Mouse (Mus musculus) heart, adult 2 months (tissue): ENCODE results near the gene Sp3. TPM values are rescaled to one million over a fixed set of nuclear protein-coding genes. Genes with fewer than 3 reads are reported as not detected.
"Not testable (repeated sequence)": the region's sequence is repeated elsewhere in the genome, so short reads cannot be mapped to it uniquely, and the experiment has no call there.

Source experiments
- DNase-seq, 2 experiments: peaks; one replicate each; pipeline ENCODE4 v3.0.0; 2021
- H3K27ac ChIP-seq: fragments of 200-600 bp; 2 replicates; pipeline ENCODE4 v1.8.1; 2022
- H3K27me3 ChIP-seq: fragments of 200-500 bp; 2 replicates; pipeline ENCODE4 v1.6.1; 2012; ENCODE audit warnings: mild to moderate bottlenecking, low read length, inconsistent platforms, mixed read lengths; ENCODE audit not compliant: control insufficient read depth, insufficient read depth
- H3K36me3 ChIP-seq: fragments of 200-500 bp; 2 replicates; pipeline ENCODE4 v1.6.1; 2012; ENCODE audit warnings: low read length, inconsistent platforms; ENCODE audit not compliant: control insufficient read depth, insufficient read depth
- H3K4me1 ChIP-seq: fragments of 200-500 bp; 2 replicates; pipeline ENCODE4 v1.6.1; 2011; ENCODE audit warnings: low read length; ENCODE audit not compliant: control insufficient read depth, insufficient read depth
- H3K4me3 ChIP-seq: fragments of 200-600 bp; 2 replicates; pipeline ENCODE4 v1.8.1; 2022
- H3K79me2 ChIP-seq: fragments of 200-500 bp; replicated peaks from 2 replicates; pipeline ENCODE4 v1.6.1; 2012; ENCODE audit warnings: mild to moderate bottlenecking, inconsistent platforms, low read length, moderate library complexity, mixed read lengths; ENCODE audit not compliant: control insufficient read depth, insufficient read depth
- H3K9ac ChIP-seq: fragments of 200-500 bp; 2 replicates; pipeline ENCODE4 v1.6.1; 2012; ENCODE audit warnings: low read depth, mild to moderate bottlenecking, control low read depth, inconsistent platforms, low read length, mixed read lengths
- CTCF ChIP-seq: fragments of 200-600 bp; IDR thresholded peaks from 2 replicates; pipeline ENCODE4 v1.8.1; 2022; ENCODE audit warnings: antibody characterized with exemption, mild to moderate bottlenecking, moderate library complexity
- EP300 ChIP-seq: fragments of 200-500 bp; IDR thresholded peaks from 2 replicates; pipeline ENCODE4 v1.6.1; 2011; ENCODE audit warnings: low read depth, low read length, control low read depth; ENCODE audit not compliant: insufficient read depth
- POLR2A ChIP-seq: fragments of 200-500 bp; IDR thresholded peaks from 2 replicates; pipeline ENCODE4 v1.6.1; 2011; ENCODE audit warnings: mild to moderate bottlenecking, low read depth, low read length, control low read depth; ENCODE audit not compliant: insufficient read depth
- WGBS: fragments of 180-500 bp; shearing (Covaris S2); methylation state at CpG from one replicate; pipeline ENCODE4 v1.1.7; 2018; 5-methylcytosine and 5-hydroxymethylcytosine counted together
- intact Hi-C: fragments of 180-260 bp; cut with DNase I; formaldehyde crosslinking; loops from one replicate; pipeline ENCODE4 v1.15.1; 2025
- polyA plus RNA-seq: library from polyadenylated mRNA; depleted of rRNA; stranded (reverse); fragments of >200 nt; gene quantifications from 2 replicates; pipeline ENCODE4 v1.2.3, GENCODE M21; 2012
- total RNA-seq, 2 experiments: library from RNA; stranded (reverse); gene quantifications; 2 replicates each; pipeline ENCODE4 v1.2.3; 2021

Sp3 gene
- total and polyA plus RNA-seq, 3 experiments = 11.1 to 33.6 (median 29.6) TPM

DNA sequence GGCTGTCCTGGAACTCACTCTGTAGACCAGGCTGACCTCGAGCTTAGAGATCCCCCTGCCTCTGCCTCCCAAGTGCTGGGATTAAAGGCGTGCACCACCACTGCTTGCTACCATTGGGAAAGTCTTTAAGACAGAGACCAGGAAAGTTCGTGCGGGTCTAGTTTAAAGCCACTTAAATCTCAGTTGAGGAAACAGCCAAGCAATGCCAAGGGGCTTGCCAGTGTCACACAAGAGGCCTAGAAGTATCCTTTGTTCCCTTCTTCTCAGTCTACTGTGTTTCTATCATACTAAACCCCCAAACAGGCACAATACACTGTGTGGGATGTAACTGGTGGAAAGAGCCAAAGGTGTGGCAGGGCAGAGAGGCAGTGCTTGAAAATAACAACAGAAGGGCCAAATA is 17.3 kb upstream of the Sp3 start:
- Histone ChIP-seq H3K27ac (no peak overlapping the region), H3K36me3 (peaks cover 2% of the 10 kb centered on the region; the same call in 1 of the 2 replicates), H3K4me3 (no peak overlapping the region), H3K4me1 (peaks cover 13% of the 10 kb centered on the region), H3K9ac (no peak overlapping the region), H3K27me3 (no peaks in the 10 kb centered on the region), H3K79me2 (no peaks in the 10 kb centered on the region)
- intact Hi-C loops = no loop called here
- no peak for TF ChIP-seq EP300
- no peak for TF ChIP-seq CTCF
- TF ChIP-seq POLR2A = no peak
- no peak for DNase-seq
- WGBS = 92% methylated on average over 4 of the region's 4 CpGs

DNA sequence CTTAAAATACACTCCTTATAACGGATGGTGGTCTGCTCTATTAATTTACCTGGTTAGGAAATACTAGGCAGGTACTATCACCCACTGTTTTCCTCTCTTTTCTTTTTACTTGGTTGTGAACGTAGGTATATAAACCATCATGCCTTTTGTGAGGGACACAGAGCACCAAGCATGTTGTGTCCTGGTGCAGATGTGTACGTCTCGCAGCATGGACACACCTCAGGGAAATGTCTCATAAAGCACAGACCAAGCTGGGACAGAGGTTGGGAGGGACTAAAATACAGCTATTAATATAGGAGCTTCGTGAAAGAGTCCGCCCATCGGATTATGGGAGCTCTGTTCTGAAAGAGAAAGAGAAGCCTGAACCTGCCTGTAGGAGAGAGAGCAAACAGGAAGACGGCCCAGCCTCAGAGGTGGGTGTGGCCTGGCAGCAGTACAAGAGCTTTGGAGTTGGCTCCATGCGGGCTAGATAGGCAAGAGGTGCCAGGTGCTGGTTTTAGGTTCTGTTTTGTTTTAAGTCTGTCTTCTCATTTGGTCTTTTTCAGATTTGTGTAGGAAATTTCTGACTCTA is 16.6 kb upstream of the Sp3 start:
- intact Hi-C loops = no loop called here
- DNase-seq = peak; percentile 75 to 80
- Histone ChIP-seq H3K36me3 (no peaks in the 10 kb centered on the region), H3K27ac (peak overlapping the region; percentile 77), H3K9ac (no peak overlapping the region), H3K4me1 (peaks cover 13% of the 10 kb centered on the region), H3K4me3 (no peak overlapping the region), H3K79me2 (no peaks in the 10 kb centered on the region), H3K27me3 (no peaks in the 10 kb centered on the region)
- no peak for TF ChIP-seq EP300
- peak; percentile 12; the same call in 1 of the 2 replicates for TF ChIP-seq CTCF
- WGBS = 20% methylated on average over 9 of the region's 9 CpGs

DNA sequence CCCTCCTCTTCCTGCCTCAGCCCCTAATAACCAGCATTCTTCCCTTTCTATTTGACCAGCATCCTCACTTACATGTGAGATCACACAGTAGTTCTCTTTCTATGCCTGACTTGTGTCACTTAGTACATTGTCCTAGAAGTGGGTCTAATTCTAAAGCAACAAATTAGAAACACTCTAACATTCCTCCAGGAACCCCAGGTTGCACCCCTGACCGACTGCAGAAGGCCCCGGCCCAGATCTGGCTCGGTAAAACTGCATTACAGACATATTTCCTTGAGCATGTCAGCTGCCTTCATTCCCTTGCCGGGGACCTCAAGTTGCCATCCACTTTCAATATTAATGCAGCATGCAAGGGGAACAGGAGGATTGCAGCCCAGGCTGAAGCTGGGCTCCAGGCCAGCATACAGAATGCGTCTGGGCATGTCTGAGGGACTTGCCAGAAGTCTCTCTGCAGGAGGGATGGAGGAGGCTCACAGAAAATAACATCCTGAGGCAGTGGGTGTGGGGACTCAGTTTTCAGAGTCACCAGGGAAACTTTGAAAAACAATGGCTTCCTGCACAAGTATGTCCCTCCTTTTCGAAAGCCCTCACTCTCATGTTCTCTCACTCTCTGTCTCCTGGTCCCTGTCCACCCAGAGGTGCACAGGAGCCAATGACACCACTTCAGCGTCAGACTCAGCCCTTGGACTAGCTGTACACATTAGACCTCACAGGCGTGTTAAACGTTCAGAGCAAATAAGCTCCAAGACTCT is 15.3 kb upstream of the Sp3 start:
- no peak overlapping the region for H3K4me3 ChIP-seq
- intact Hi-C loops = no loop called here
- no peak overlapping the region for H3K9ac ChIP-seq

DNA sequence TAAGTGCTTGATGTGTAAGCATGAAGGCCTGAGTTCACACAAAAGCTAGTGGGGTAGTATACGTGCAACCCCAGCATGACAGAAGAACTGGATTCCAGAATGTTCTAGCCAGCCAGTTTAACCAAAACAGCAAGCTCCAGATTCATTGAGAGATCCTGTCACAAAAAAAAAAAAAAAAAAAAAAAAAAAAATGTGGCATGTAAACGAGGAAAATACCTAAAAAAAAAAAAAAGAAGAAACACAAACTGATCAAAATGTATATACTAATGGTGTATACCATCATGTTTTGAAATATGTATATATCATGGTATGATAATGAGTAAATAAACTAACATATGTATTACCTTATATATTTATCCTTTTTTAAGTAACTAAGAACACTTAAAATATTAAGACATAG is 13.9 kb upstream of the Sp3 start:
- peaks cover 13% of the 10 kb centered on the region for H3K4me1 ChIP-seq
- H3K27ac ChIP-seq = no peak overlapping the region
- DNase-seq = no peak
- no peaks in the 10 kb centered on the region for H3K79me2 ChIP-seq
- no peaks in the 10 kb centered on the region for H3K27me3 ChIP-seq
- no peak overlapping the region for H3K4me3 ChIP-seq
- 60% methylated on average over 2 of the region's 2 CpGs for WGBS
- TF ChIP-seq CTCF (no peak), EP300 (no peak), POLR2A (no peak)
- intact Hi-C loops = no loop called here
- no peak overlapping the region for H3K9ac ChIP-seq
- H3K36me3 ChIP-seq = no peaks in the 10 kb centered on the region

More for the DNA sequence above, 15.3 kb upstream of the Sp3 start:
- H3K36me3 ChIP-seq = no peaks in the 10 kb centered on the region
- H3K79me2 ChIP-seq = no peaks in the 10 kb centered on the region
- no peak for TF ChIP-seq POLR2A
- no peaks in the 10 kb centered on the region for H3K27me3 ChIP-seq
- WGBS = 10% methylated on average over 9 of the region's 9 CpGs
- peaks cover 13% of the 10 kb centered on the region for H3K4me1 ChIP-seq
- DNase-seq = peak; percentile 71 to 81
- peak overlapping the region; percentile 77 for H3K27ac ChIP-seq

DNA sequence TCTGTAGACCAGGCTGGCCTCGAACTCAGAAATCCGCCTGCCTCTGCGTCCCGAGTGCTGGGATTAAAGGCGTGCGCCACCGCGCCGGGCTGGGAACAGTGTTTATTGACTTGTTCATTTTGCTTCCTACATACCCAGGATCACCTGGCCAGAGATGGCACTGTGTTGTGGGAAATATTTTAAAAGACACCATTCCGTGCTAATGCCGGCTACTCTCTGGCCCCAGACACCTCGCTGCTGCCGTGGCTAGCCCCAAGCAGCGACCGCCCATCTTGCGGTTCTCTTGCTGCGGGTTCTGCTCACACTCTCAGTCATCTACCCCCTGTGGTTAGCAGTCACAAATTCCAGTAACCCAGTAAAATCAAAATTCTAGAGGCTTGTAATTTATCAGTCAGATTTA is 12.3 kb upstream of the Sp3 start:
- intact Hi-C loops = no loop called here
- no peak for DNase-seq
- Histone ChIP-seq H3K4me3 (no peak overlapping the region), H3K79me2 (no peaks in the 10 kb centered on the region), H3K27ac (no peak overlapping the region), H3K36me3 (no peaks in the 10 kb centered on the region), H3K27me3 (no peaks in the 10 kb centered on the region), H3K9ac (no peak overlapping the region), H3K4me1 (peaks cover 12% of the 10 kb centered on the region)
- WGBS = 98% methylated on average over 17 of the region's 17 CpGs
- TF ChIP-seq EP300 (no peak), CTCF (no peak), POLR2A (no peak)

DNA sequence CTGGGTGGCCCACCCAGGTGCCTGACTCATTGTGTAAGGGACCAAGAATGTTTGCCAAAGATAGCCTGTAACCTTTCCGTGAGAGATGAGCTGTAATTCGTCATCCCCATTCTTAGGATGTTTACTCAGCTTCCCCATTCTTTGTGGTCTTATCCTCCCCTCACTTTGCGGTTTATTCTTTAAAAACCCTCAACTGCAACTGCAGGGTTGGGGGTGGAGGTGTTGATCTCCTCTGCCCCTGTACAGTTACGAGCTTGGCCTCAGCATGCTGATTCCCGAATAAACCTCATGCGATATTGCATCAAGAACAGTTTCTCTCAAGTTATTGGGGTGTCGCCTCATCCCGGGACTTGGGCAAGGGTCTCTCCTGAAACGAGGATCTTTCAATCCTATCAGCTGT is 8.7 kb upstream of the Sp3 start:
- H3K9ac ChIP-seq, H3K27me3 ChIP-seq, H3K79me2 ChIP-seq, intact Hi-C loops, H3K4me3 ChIP-seq, H3K27ac ChIP-seq, DNase-seq, H3K4me1 ChIP-seq, H3K36me3 ChIP-seq: not testable (repeated sequence)
- 90% methylated on average over 9 of the region's 9 CpGs for WGBS
